Mouse (Mus musculus) C2C12 (cell line): ENCODE data around the gene Cct6b.

Experiments used
- CEBPB ChIP-seq: IDR thresholded peaks from one replicate; pipeline ENCODE4 v1.6.1; 2011; ENCODE audit warnings: low read depth, mild to moderate bottlenecking, control low read depth, moderate library complexity
- CTCF ChIP-seq: IDR thresholded peaks from one replicate; pipeline ENCODE4 v1.5.1; 2011; ENCODE audit not compliant: control insufficient read depth, insufficient read depth, insufficient read length
- FOSL1 ChIP-seq: IDR thresholded peaks from one replicate; pipeline ENCODE4 v1.8.0; 2011; ENCODE audit warnings: mild to moderate bottlenecking, low read length; ENCODE audit not compliant: poor library complexity, insufficient read depth, severe bottlenecking
- MAX ChIP-seq: IDR thresholded peaks from one replicate; pipeline ENCODE4 v1.6.1; 2011; ENCODE audit warnings: mild to moderate bottlenecking, control low read depth
- MYOD1 ChIP-seq: IDR thresholded peaks from one replicate; pipeline ENCODE4 v1.6.1; 2011; ENCODE audit warnings: low read depth; ENCODE audit not compliant: control insufficient read depth, insufficient read length
- MYOG ChIP-seq: IDR thresholded peaks from one replicate; pipeline ENCODE4 v1.6.1; 2011; ENCODE audit not compliant: control insufficient read depth, insufficient read length; ENCODE audit errors: extremely low read depth
- USF1 ChIP-seq: IDR thresholded peaks from one replicate; pipeline ENCODE4 v1.6.1; 2011; ENCODE audit warnings: low read depth, mild to moderate bottlenecking, control low read depth, moderate library complexity

DNA sequence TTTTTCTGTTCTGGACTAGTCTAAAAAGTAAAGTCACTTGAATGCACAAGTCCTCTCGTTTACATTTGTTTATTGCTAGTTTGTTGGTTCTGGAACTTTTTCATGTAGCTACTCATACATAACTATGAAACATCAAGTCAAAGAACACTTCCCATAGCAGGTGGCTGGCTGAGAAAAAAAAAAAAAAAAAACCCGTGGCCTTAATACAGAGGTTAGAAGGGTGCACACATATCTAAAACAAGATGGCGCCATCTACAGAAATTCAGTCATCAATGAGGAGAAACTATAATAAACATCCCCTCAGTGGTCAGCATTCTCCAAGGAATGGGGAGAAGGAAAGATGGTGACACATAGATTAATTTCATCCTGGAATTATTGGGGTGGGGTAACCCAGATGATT is 43.2 kb upstream of the Cct6b start:
- TF ChIP-seq CTCF (no peak), MYOD1 (no peak), MAX (no peak), MYOG (no peak), USF1 (no peak), CEBPB (no peak), FOSL1 (no peak)
